Mouse (Mus musculus): Measurements from ENCODE around the gene Nusap1. TPM values are rescaled to one million over a fixed set of nuclear protein-coding genes. Genes with fewer than 3 reads are reported as not detected.
"Not testable (repeated sequence)": the region's sequence is repeated elsewhere in the genome, so short reads cannot be mapped to it uniquely, and the experiment has no call there.

Nusap1 gene
- polyA plus RNA-seq, 1 experiment from 2014 or later: 76.5 TPM

GRCm38 (mm10) chr2:119607023-119607422 is 11.1 kb upstream of the Nusap1 start:
- ATAC-seq (replicated peaks; ENCODE audit: low FRiP score): peak; percentile 48; the same call in 1 of the 2 replicates
- no peak for DNase-seq (ENCODE audit: low spot score)
- H3K4me2 ChIP-seq: no peak overlapping the region
- no peak overlapping the region for H3K4me3 ChIP-seq (ENCODE audit: low read depth, low read length)
- no peaks in the 10 kb centered on the region for H3K9me3 ChIP-seq (ENCODE audit: control insufficient read depth, low read length)
- no peaks in the 10 kb centered on the region for H3K27me3 ChIP-seq (replicated peaks; ENCODE audit: control insufficient read depth, insufficient read depth, low read length)
- H3K27ac ChIP-seq (ENCODE audit: low read depth, low read length): no peak overlapping the region
- H3K36me3 ChIP-seq (ENCODE audit: control insufficient read depth, insufficient read depth, low read length): peaks cover 40% of the 10 kb centered on the region
- H3K4me1 ChIP-seq (replicated peaks; ENCODE audit: control insufficient read depth, insufficient read depth, low read length): peaks cover 39% of the 10 kb centered on the region
- WGBS: 87% methylated on average over 4 of the region's 4 CpGs
- no peak overlapping the region for H3K9ac ChIP-seq (ENCODE audit: low read depth, low read length)

- Histone ChIP-seq H3K27me3 (replicated peaks; ENCODE audit: control insufficient read depth, insufficient read depth, low read length) (no peaks in the 10 kb centered on the region), H3K27ac (ENCODE audit: low read depth, low read length) (peak overlapping the region; percentile 79), H3K4me2 (peak overlapping the region; percentile 75), H3K9ac (ENCODE audit: low read depth, low read length) (peak overlapping the region; percentile 93), H3K4me1 (replicated peaks; ENCODE audit: control insufficient read depth, insufficient read depth, low read length) (peaks cover 11% of the 10 kb centered on the region), H3K4me3 (ENCODE audit: low read depth, low read length) (peak overlapping the region; percentile 88), H3K9me3 (ENCODE audit: control insufficient read depth, low read length) (no peaks in the 10 kb centered on the region), H3K36me3 (ENCODE audit: control insufficient read depth, insufficient read depth, low read length) (0 out of 2 replicates have a peak, but pooled peaks cover 2% of the 10 kb centered on the region)
- under 1% methylated on average over 13 of the region's 13 CpGs for WGBS
- ATAC-seq (replicated peaks; ENCODE audit: low FRiP score) (peak; percentile 75), DNase-seq (ENCODE audit: low spot score) (no peak)
Observed at GRCm38 (mm10) chr2:119617841-119618198, 278 bp upstream of the Nusap1 start.

GRCm38 (mm10) chr2:119619002-119619401 is 904 bp downstream of the Nusap1 start:
- not testable (repeated sequence) for H3K27me3 ChIP-seq (replicated peaks; ENCODE audit: control insufficient read depth, insufficient read depth, low read length); H3K9me3 ChIP-seq (ENCODE audit: control insufficient read depth, low read length); ATAC-seq (replicated peaks; ENCODE audit: low FRiP score); DNase-seq (ENCODE audit: low spot score); H3K36me3 ChIP-seq (ENCODE audit: control insufficient read depth, insufficient read depth, low read length)
- 8% methylated on average over 6 of the region's 6 CpGs for WGBS
- peak overlapping the region; percentile 62 for H3K4me2 ChIP-seq
- peak overlapping the region; percentile 88 for H3K4me3 ChIP-seq (ENCODE audit: low read depth, low read length)
- H3K4me1 ChIP-seq (replicated peaks; ENCODE audit: control insufficient read depth, insufficient read depth, low read length): peaks cover 11% of the 10 kb centered on the region
- peak overlapping the region; percentile 75 for H3K27ac ChIP-seq (ENCODE audit: low read depth, low read length)
- peak overlapping the region; percentile 83 for H3K9ac ChIP-seq (ENCODE audit: low read depth, low read length)

- Histone ChIP-seq H3K4me1 (replicated peaks; ENCODE audit: control insufficient read depth, insufficient read depth, low read length) (peaks cover 11% of the 10 kb centered on the region), H3K27me3 (replicated peaks; ENCODE audit: control insufficient read depth, insufficient read depth, low read length) (no peaks in the 10 kb centered on the region), H3K9ac (ENCODE audit: low read depth, low read length) (no peak overlapping the region), H3K27ac (ENCODE audit: low read depth, low read length) (no peak overlapping the region), H3K9me3 (ENCODE audit: control insufficient read depth, low read length) (no peaks in the 10 kb centered on the region), H3K4me2 (peak overlapping the region; percentile 44), H3K4me3 (ENCODE audit: low read depth, low read length) (no peak overlapping the region; the same call in 1 of the 2 replicates), H3K36me3 (ENCODE audit: control insufficient read depth, insufficient read depth, low read length) (peaks cover 6% of the 10 kb centered on the region; the same call in 1 of the 2 replicates)
- ATAC-seq (replicated peaks; ENCODE audit: low FRiP score) (no peak), DNase-seq (ENCODE audit: low spot score) (no peak)
- WGBS: 99% methylated on average over 2 of the region's 2 CpGs
Observed at GRCm38 (mm10) chr2:119621302-119621701, 3.2 kb downstream of the Nusap1 start.

GRCm38 (mm10) chr2:119636781-119637180 is 18.7 kb downstream of the Nusap1 start:
- no peak for DNase-seq (ENCODE audit: low spot score)
- H3K27ac ChIP-seq (ENCODE audit: low read depth, low read length): no peak overlapping the region

GRCm38 (mm10) chr2:119641214-119641912 is 23.3 kb downstream of the Nusap1 start:
- H3K9me3 ChIP-seq (ENCODE audit: control insufficient read depth, low read length): no peaks in the 10 kb centered on the region
- H3K27ac ChIP-seq (ENCODE audit: low read depth, low read length): no peak overlapping the region
- H3K4me3 ChIP-seq (ENCODE audit: low read depth, low read length): no peak overlapping the region
- ATAC-seq (replicated peaks; ENCODE audit: low FRiP score): no peak
- no peaks in the 10 kb centered on the region for H3K27me3 ChIP-seq (replicated peaks; ENCODE audit: control insufficient read depth, insufficient read depth, low read length)
- H3K9ac ChIP-seq (ENCODE audit: low read depth, low read length): no peak overlapping the region
- WGBS: 85% methylated on average over 5 of the region's 5 CpGs
- H3K4me2 ChIP-seq: no peak overlapping the region
- H3K36me3 ChIP-seq (ENCODE audit: control insufficient read depth, insufficient read depth, low read length): peaks cover 66% of the 10 kb centered on the region
- DNase-seq (ENCODE audit: low spot score): no peak
- no peaks in the 10 kb centered on the region for H3K4me1 ChIP-seq (replicated peaks; ENCODE audit: control insufficient read depth, insufficient read depth, low read length)

More at GRCm38 (mm10) chr2:119636781-119637180, 18.7 kb downstream of the Nusap1 start:
- Histone ChIP-seq H3K9ac (ENCODE audit: low read depth, low read length) (no peak overlapping the region), H3K4me1 (replicated peaks; ENCODE audit: control insufficient read depth, insufficient read depth, low read length) (no peaks in the 10 kb centered on the region), H3K36me3 (ENCODE audit: control insufficient read depth, insufficient read depth, low read length) (peaks cover 58% of the 10 kb centered on the region), H3K4me3 (ENCODE audit: low read depth, low read length) (no peak overlapping the region), H3K9me3 (ENCODE audit: control insufficient read depth, low read length) (no peaks in the 10 kb centered on the region), H3K4me2 (no peak overlapping the region), H3K27me3 (replicated peaks; ENCODE audit: control insufficient read depth, insufficient read depth, low read length) (no peaks in the 10 kb centered on the region)
- ATAC-seq (replicated peaks; ENCODE audit: low FRiP score): no peak
- 94% methylated on average over 1 of the region's 1 CpGs for WGBS

GRCm38 (mm10) chr2:119644254-119644653 is 26.2 kb downstream of the Nusap1 start:
- no peak overlapping the region for H3K4me2 ChIP-seq
- no peak for DNase-seq (ENCODE audit: low spot score)
- no peaks in the 10 kb centered on the region for H3K4me1 ChIP-seq (replicated peaks; ENCODE audit: control insufficient read depth, insufficient read depth, low read length)
- H3K4me3 ChIP-seq (ENCODE audit: low read depth, low read length): no peak overlapping the region
- no peaks in the 10 kb centered on the region for H3K27me3 ChIP-seq (replicated peaks; ENCODE audit: control insufficient read depth, insufficient read depth, low read length)
- H3K9me3 ChIP-seq (ENCODE audit: control insufficient read depth, low read length): no peaks in the 10 kb centered on the region
- no peak overlapping the region for H3K27ac ChIP-seq (ENCODE audit: low read depth, low read length)
- ATAC-seq (replicated peaks; ENCODE audit: low FRiP score): no peak
- H3K36me3 ChIP-seq (ENCODE audit: control insufficient read depth, insufficient read depth, low read length): peaks cover 65% of the 10 kb centered on the region
- 93% methylated on average over 5 of the region's 5 CpGs for WGBS
- H3K9ac ChIP-seq (ENCODE audit: low read depth, low read length): no peak overlapping the region

GRCm38 (mm10) chr2:119662220-119663182 is 44.4 kb downstream of the Nusap1 start, which contains the start of gene Ndufaf1:
Gene Ndufaf1 (minus strand): TSS chr2:119662827.
- 1% methylated on average over 44 of the region's 44 CpGs for WGBS
- H3K27me3 ChIP-seq (replicated peaks; ENCODE audit: control insufficient read depth, insufficient read depth, low read length): no peaks in the 10 kb centered on the region
- H3K4me1 ChIP-seq (replicated peaks; ENCODE audit: control insufficient read depth, insufficient read depth, low read length): no peaks in the 10 kb centered on the region; the same call in 1 of the 2 replicates
- peak; percentile 91 for ATAC-seq (replicated peaks; ENCODE audit: low FRiP score)
- no peaks in the 10 kb centered on the region for H3K9me3 ChIP-seq (ENCODE audit: control insufficient read depth, low read length)
- peaks cover 9% of the 10 kb centered on the region; the same call in 1 of the 2 replicates for H3K36me3 ChIP-seq (ENCODE audit: control insufficient read depth, insufficient read depth, low read length)
- H3K27ac ChIP-seq (ENCODE audit: low read depth, low read length): peak within 1 kb of the TSS; percentile 14; the same call in 1 of the 2 replicates
- H3K4me3 ChIP-seq (ENCODE audit: low read depth, low read length): peak within 1 kb of the TSS; percentile 66
- H3K4me2 ChIP-seq: peak within 1 kb of the TSS; percentile 71
- DNase-seq (ENCODE audit: low spot score): peak; percentile 84
- H3K9ac ChIP-seq (ENCODE audit: low read depth, low read length): peak within 1 kb of the TSS; percentile 76

Measured in liver, embryonic 11.5 days (tissue).